Mouse (Mus musculus): ENCODE results near the gene Gsdmc3. TPM values are rescaled to one million over a fixed set of nuclear protein-coding genes. Genes with fewer than 3 reads are reported as not detected.
"Not testable (repeated sequence)": the region's sequence is repeated elsewhere in the genome, so short reads cannot be mapped to it uniquely, and the experiment has no call there.

Gene Gsdmc3
- polyA plus RNA-seq (2014; fragmentation: Nextera tagmentation; extraction: Ambion mirVana), result not detected in 2 replicates

DNA sequence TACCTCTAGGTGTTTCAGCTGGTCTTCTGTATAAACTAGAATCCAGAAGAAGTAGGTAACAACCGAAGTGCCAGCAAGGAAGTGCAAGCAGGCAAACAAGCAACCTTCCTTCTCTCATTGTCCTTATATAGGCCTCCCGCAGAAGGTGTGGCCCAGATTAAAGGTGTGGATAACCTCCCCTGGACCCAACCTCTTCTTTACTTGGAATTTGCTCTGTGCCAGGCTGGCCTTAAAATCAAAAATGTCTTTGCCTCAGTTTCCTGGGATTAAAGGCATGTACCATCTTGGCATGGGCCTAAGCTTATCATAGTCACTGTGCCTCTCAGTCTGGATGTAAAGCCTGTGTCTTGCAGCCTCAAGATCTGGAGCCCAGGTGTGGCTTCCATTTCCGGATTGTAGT, at the start of gene Gsdmc3:
Gene Gsdmc3 (minus strand): TSS at position 101 of the 400 bp plus-strand sequence.
- H3K4me2 ChIP-seq (replicated peaks); H3K9me3 ChIP-seq (ENCODE audit: control insufficient read depth, low read length); H3K27me3 ChIP-seq (ENCODE audit: control insufficient read depth, insufficient read depth, low read length); ATAC-seq (ENCODE audit: low FRiP score); H3K27ac ChIP-seq; H3K36me3 ChIP-seq (replicated peaks; ENCODE audit: control insufficient read depth, insufficient read depth); H3K4me3 ChIP-seq (replicated peaks; ENCODE audit: low read length); H3K9ac ChIP-seq; H3K4me1 ChIP-seq (replicated peaks; ENCODE audit: control insufficient read depth, insufficient read depth, low read length); DNase-seq (ENCODE audit: low spot score): not testable (repeated sequence)
- WGBS, result 93% methylated on average over 1 of the region's 3 CpGs

GRCm38 (mm10) chr15:63926201-63926600, 47.8 kb upstream of the Gsdmc3 start:
- Histone ChIP-seq H3K4me3 (replicated peaks; ENCODE audit: low read length) (no peak overlapping the region), H3K4me1 (replicated peaks; ENCODE audit: control insufficient read depth, insufficient read depth, low read length) (no peaks in the 10 kb centered on the region), H3K27ac (no peak overlapping the region), H3K9me3 (ENCODE audit: control insufficient read depth, low read length) (no peaks in the 10 kb centered on the region), H3K36me3 (replicated peaks; ENCODE audit: control insufficient read depth, insufficient read depth) (peaks cover 29% of the 10 kb centered on the region), H3K27me3 (ENCODE audit: control insufficient read depth, insufficient read depth, low read length) (no peaks in the 10 kb centered on the region), H3K4me2 (replicated peaks) (no peak overlapping the region), H3K9ac (no peak overlapping the region)
- 88% methylated on average over 3 of the region's 3 CpGs for WGBS
- ATAC-seq (ENCODE audit: low FRiP score) (no peak), DNase-seq (ENCODE audit: low spot score) (no peak)

GRCm38 (mm10) chr15:63924484-63924883, 46.1 kb upstream of the Gsdmc3 start:
- DNase-seq (ENCODE audit: low spot score) (no peak), ATAC-seq (ENCODE audit: low FRiP score) (no peak)
- Histone ChIP-seq H3K27ac (no peak overlapping the region), H3K9me3 (ENCODE audit: control insufficient read depth, low read length) (no peaks in the 10 kb centered on the region), H3K4me1 (replicated peaks; ENCODE audit: control insufficient read depth, insufficient read depth, low read length) (no peaks in the 10 kb centered on the region), H3K9ac (no peak overlapping the region), H3K27me3 (ENCODE audit: control insufficient read depth, insufficient read depth, low read length) (no peaks in the 10 kb centered on the region), H3K36me3 (replicated peaks; ENCODE audit: control insufficient read depth, insufficient read depth) (peaks cover 13% of the 10 kb centered on the region), H3K4me2 (replicated peaks) (no peak overlapping the region), H3K4me3 (replicated peaks; ENCODE audit: low read length) (no peak overlapping the region)
- WGBS, result 100% methylated on average over 1 of the region's 1 CpGs

DNA sequence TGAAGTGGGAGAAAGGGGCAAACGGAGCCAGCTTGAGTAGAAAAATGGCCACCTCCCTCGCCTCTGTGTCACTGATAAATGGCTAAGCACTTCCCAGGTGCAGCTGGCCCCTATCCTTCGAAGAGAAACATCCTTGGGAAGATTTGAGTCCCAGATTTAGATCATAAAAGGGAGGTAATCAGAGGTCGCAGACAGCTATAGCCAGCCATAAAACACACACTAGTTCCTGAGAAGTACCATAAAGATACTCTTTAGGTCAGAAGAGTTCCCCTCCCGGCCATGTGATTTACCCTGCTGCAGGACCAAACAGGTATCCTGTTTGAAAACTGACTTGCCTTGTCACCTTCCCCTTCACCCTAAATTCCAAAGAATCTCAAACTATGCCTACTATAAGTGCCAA, 43.3 kb upstream of the Gsdmc3 start:
- H3K4me3 ChIP-seq (replicated peaks; ENCODE audit: low read length); H3K9me3 ChIP-seq (ENCODE audit: control insufficient read depth, low read length); H3K27ac ChIP-seq; ATAC-seq (ENCODE audit: low FRiP score); H3K27me3 ChIP-seq (ENCODE audit: control insufficient read depth, insufficient read depth, low read length); H3K4me1 ChIP-seq (replicated peaks; ENCODE audit: control insufficient read depth, insufficient read depth, low read length); H3K36me3 ChIP-seq (replicated peaks; ENCODE audit: control insufficient read depth, insufficient read depth); H3K4me2 ChIP-seq (replicated peaks); H3K9ac ChIP-seq; DNase-seq (ENCODE audit: low spot score): not testable (repeated sequence)
- whole genome bisulfite sequencing, result 100% methylated on average over 2 of the region's 5 CpGs

DNA sequence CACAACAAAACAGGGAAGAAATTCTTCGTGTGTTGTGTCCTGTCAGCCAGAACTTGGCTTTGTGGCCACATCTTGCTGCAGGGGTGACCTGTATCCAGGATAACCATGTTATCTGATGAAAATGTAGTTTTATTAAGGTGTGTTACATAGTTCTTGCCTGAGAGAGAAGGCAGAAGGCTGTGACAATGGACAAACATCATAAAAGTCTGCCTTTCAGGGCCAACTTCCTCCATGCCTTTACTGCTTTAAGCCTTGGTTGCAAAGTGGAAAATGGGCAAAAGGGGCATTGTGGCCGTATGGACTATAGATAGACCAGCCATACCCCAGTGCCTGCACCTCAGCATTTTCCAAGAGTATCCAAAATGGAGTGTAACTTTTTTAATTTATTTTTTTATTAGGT, 41.4 kb upstream of the Gsdmc3 start:
- H3K9me3 ChIP-seq (ENCODE audit: control insufficient read depth, low read length); H3K27ac ChIP-seq; H3K9ac ChIP-seq; H3K4me3 ChIP-seq (replicated peaks; ENCODE audit: low read length); H3K4me2 ChIP-seq (replicated peaks); ATAC-seq (ENCODE audit: low FRiP score); H3K36me3 ChIP-seq (replicated peaks; ENCODE audit: control insufficient read depth, insufficient read depth); H3K27me3 ChIP-seq (ENCODE audit: control insufficient read depth, insufficient read depth, low read length); H3K4me1 ChIP-seq (replicated peaks; ENCODE audit: control insufficient read depth, insufficient read depth, low read length); DNase-seq (ENCODE audit: low spot score): not testable (repeated sequence)
- WGBS, result 67% methylated on average over 1 of the region's 2 CpGs

- WGBS, result 91% methylated on average over 4 of the region's 4 CpGs
Observed at GRCm38 (mm10) chr15:63916584-63916983, 38.2 kb upstream of the Gsdmc3 start.

GRCm38 (mm10) chr15:63912197-63912596, 33.8 kb upstream of the Gsdmc3 start, which contains the start of gene Gsdmc4:
Gene Gsdmc4 (minus strand): TSS chr15:63912297.
- H3K36me3 ChIP-seq (replicated peaks; ENCODE audit: control insufficient read depth, insufficient read depth); ATAC-seq (ENCODE audit: low FRiP score); DNase-seq (ENCODE audit: low spot score); H3K27ac ChIP-seq; H3K4me1 ChIP-seq (replicated peaks; ENCODE audit: control insufficient read depth, insufficient read depth, low read length); H3K4me2 ChIP-seq (replicated peaks); H3K9me3 ChIP-seq (ENCODE audit: control insufficient read depth, low read length); H3K27me3 ChIP-seq (ENCODE audit: control insufficient read depth, insufficient read depth, low read length); H3K9ac ChIP-seq; H3K4me3 ChIP-seq (replicated peaks; ENCODE audit: low read length): not testable (repeated sequence)
- WGBS, result 83% methylated on average over 2 of the region's 2 CpGs

More at GRCm38 (mm10) chr15:63916584-63916983, 38.2 kb upstream of the Gsdmc3 start:
- not testable (repeated sequence) for DNase-seq (ENCODE audit: low spot score); H3K4me3 ChIP-seq (replicated peaks; ENCODE audit: low read length); H3K27me3 ChIP-seq (ENCODE audit: control insufficient read depth, insufficient read depth, low read length); ATAC-seq (ENCODE audit: low FRiP score); H3K4me1 ChIP-seq (replicated peaks; ENCODE audit: control insufficient read depth, insufficient read depth, low read length); H3K4me2 ChIP-seq (replicated peaks); H3K36me3 ChIP-seq (replicated peaks; ENCODE audit: control insufficient read depth, insufficient read depth); H3K27ac ChIP-seq; H3K9me3 ChIP-seq (ENCODE audit: control insufficient read depth, low read length); H3K9ac ChIP-seq

- ATAC-seq (ENCODE audit: low FRiP score); H3K27ac ChIP-seq; H3K36me3 ChIP-seq (replicated peaks; ENCODE audit: control insufficient read depth, insufficient read depth): not testable (repeated sequence)
Observed at GRCm38 (mm10) chr15:63909896-63910295, 31.5 kb upstream of the Gsdmc3 start.

GRCm38 (mm10) chr15:63895560-63896353, 17.4 kb upstream of the Gsdmc3 start:
- not testable (repeated sequence) for H3K9me3 ChIP-seq (ENCODE audit: control insufficient read depth, low read length); ATAC-seq (ENCODE audit: low FRiP score); H3K4me2 ChIP-seq (replicated peaks); H3K9ac ChIP-seq; H3K4me1 ChIP-seq (replicated peaks; ENCODE audit: control insufficient read depth, insufficient read depth, low read length); H3K27ac ChIP-seq; H3K36me3 ChIP-seq (replicated peaks; ENCODE audit: control insufficient read depth, insufficient read depth); H3K4me3 ChIP-seq (replicated peaks; ENCODE audit: low read length); H3K27me3 ChIP-seq (ENCODE audit: control insufficient read depth, insufficient read depth, low read length)
- WGBS, result 45% methylated on average over 9 of the region's 9 CpGs
- DNase-seq (ENCODE audit: low spot score), result peak; percentile 59

More at GRCm38 (mm10) chr15:63909896-63910295, 31.5 kb upstream of the Gsdmc3 start:
- H3K9me3 ChIP-seq (ENCODE audit: control insufficient read depth, low read length); H3K4me2 ChIP-seq (replicated peaks); H3K27me3 ChIP-seq (ENCODE audit: control insufficient read depth, insufficient read depth, low read length); H3K4me3 ChIP-seq (replicated peaks; ENCODE audit: low read length); H3K4me1 ChIP-seq (replicated peaks; ENCODE audit: control insufficient read depth, insufficient read depth, low read length); DNase-seq (ENCODE audit: low spot score); H3K9ac ChIP-seq: not testable (repeated sequence)

Measured in hindbrain, embryonic 14.5 days (tissue).